Mouse (Mus musculus) CD4-positive, CD25-positive, alpha-beta regulatory T cell, adult 4 months (primary cell): Measurements from ENCODE around the gene C2cd3. TPM values are rescaled to one million over a fixed set of nuclear protein-coding genes. Genes with fewer than 3 reads are reported as not detected.

Experiments
- ATAC-seq: one replicate; pipeline ENCODE4 v1.8.0; 2017
- polyA plus RNA-seq, 2 experiments: library from polyadenylated mRNA; unstranded; fragments of 100-300 nt; shearing (Covaris generic); gene quantifications; one replicate each; pipeline ENCODE4 v1.2.1; 2017

C2cd3 gene
- polyA plus RNA-seq, 2 experiments from 2014 or later, result 34.1 to 35.9 TPM

DNA sequence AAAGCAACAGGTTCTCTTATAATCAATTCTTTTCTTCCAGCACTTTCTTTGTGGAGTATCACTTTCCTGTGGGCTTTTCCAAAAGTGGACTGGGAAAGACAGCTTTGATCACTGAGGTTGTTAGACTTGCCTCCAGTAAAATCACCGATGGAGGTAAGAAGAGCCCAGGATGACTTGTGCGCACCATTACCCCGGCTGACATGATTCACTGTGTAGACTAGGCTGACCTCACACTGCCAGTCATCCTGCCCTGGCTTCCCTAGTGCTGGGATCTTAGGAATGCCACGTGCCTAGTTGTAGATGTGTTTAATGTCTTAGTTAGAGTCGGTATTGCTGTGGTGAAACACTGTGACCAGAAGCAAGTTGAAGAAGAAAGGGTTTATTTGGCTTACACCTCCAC is 35.6 kb downstream of the C2cd3 start:
- no peak for ATAC-seq

- ATAC-seq, result no peak
Observed at GRCm38 (mm10) chr7:100408684-100409083, 36.7 kb downstream of the C2cd3 start.

DNA sequence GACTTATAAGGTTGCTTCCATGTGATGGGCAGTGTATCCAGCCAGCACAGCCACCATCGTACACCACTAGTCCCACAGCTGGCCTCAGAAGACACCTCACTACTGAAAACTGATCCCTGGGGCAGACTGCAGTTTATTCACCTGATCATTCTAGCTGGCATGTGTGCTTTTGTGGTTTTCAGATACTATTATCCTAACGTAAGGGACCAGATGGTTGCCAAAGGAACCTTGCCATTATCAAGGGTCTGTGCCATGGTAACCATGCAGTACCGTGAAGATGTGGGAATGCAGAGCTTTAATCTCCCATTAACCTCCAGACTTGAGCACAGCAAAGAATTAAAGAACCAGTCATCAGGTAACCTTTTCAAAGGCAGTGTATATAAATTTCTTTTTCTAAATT is 53.8 kb downstream of the C2cd3 start:
- no peak for ATAC-seq

DNA sequence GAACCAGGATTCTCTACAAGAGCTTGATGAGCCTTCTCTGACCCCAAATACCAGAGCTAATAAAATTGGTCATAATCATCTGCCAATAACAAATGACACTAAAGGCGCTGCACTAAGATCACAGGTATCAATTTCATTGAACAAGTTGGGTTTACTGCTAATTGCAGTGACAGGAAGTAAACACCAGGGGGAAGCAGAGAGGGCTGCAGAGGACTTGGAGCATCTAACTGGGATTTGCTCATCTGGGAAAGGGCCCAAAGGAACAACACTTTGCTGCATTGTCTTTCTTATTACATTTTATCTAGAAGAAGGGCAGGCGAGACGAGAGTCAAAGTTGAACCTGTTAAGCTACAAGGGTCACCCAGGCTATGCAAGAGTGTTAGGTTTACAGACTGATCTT is 57.1 kb downstream of the C2cd3 start:
- peak; percentile 45 for ATAC-seq

GRCm38 (mm10) chr7:100429911-100430310 is 57.9 kb downstream of the C2cd3 start:
- ATAC-seq, result no peak

DNA sequence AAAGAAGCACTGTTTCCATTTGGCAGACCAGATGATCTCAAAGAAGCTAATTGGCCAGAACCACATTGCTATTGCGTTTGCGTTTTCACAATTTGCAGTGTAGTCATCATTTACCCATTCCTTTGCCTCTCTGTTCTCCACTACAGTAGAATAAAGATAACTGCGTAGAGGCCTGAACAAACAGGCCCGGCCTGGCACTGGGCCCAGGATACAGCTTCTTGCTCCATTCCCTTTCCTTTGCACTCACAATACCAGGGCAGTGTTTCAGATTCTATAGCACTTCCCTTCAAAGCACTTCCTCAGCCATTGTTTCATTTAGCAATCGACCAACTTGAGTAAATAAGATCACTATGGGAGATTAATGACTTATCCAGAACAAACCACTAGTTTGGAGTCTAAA is 59.1 kb downstream of the C2cd3 start:
- no peak for ATAC-seq

GRCm38 (mm10) chr7:100433295-100433694 is 61.3 kb downstream of the C2cd3 start:
- ATAC-seq, result no peak

DNA sequence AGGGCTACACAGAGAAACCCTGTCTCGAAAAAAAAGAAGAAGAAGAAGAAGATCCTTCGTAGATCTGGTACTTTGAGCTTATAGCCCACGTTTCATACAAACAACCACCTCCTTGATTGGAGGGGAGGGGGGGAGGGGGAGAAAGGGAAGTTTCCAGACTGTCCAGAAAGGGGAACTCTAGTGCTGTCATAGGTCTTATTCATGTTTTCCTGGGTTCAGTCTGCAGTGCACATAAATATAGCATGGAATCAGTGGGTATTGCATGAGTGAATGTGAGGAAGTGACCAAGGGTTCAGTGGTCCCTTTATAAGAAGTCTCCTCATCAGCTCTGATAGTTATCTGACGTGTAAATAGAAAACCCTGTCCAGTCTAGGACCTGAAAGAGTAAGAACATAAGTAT is 71.7 kb downstream of the C2cd3 start:
- ATAC-seq, result no peak

DNA sequence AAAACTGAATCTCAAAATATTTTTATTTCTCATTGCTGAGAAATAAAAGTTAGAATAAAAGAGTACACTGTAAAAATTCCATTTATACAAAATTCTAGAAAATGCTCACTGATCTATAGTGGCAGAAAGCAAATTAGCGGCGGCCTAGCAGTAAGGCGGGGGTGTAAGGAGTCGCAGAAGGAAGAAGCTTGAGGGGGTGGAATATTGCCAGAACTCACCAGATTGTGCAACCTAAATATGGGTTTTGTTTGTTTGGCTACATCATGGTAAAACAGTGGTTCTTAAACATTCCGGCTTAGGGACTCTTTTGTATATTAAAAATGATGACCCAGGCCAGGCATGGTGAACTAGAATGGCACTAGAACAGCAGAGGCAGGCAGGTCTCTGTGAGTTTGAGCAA is 74.2 kb downstream of the C2cd3 start:
- ATAC-seq, result no peak

DNA sequence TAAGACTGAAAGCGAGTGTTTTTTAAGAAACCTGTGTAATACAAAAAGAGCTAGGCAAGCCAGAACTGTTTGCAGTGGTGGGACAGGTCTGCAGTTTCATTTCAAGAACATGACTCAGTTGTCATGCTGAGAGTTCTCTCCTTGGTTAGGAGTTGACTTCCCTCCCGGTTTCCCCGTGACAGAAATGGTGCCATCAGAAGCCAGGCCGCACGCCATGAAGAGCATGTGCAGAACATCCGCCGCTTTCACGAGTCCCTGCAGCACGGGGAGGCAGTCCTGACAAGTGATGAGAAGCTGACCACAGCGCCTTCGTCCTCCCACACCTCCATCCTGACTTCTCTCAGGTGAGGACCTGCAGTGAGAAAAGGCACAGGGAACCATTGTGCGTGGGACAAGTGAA is 76.5 kb downstream of the C2cd3 start:
- ATAC-seq, result peak; percentile 7

- peak; percentile 99 for ATAC-seq
Observed at GRCm38 (mm10) chr7:100448985-100449384, 77.0 kb downstream of the C2cd3 start.

DNA sequence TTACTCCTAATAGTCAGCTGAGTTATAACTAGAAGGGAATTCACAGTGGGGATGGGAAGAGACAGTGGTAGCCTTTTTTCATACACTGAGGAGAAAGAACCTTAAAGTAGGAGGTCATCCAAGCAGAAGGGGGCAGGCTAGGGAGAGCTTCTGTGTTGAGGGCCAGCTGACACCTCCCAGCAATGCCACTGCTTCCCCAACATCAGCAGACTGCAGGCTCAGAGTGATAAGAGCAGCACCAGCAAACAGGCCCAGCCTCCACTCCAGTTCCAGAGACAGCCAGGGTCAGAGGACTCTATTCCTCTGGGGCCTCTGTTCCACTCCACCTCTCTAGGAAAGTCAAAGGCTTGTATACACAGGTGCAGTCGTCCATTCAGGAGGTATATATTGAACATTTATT is 86.1 kb downstream of the C2cd3 start:
- ATAC-seq, result no peak

DNA sequence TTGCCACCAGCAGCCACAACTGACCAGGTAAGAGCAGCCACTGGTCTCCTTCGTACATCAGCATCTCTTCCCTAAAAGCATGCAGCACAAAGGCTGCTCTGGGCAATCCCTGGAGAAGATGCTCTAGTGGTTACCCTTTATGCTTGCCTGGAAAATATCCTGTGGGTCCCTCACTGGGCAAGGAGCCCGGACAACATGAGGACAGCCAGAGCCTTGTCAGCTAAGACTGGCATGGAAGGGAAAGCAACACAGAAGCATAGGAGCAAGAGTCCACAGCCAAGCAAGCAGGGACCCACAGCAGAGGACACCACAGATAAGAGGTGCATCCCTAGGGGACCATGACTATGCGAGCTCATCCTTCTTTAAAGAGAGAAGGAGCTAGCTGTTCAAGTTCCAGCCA is 87.8 kb downstream of the C2cd3 start:
- no peak for ATAC-seq

GRCm38 (mm10) chr7:100461621-100462151 is 89.7 kb downstream of the C2cd3 start:
- ATAC-seq, result no peak

GRCm38 (mm10) chr7:100463194-100463593 is 91.2 kb downstream of the C2cd3 start:
- ATAC-seq, result no peak

DNA sequence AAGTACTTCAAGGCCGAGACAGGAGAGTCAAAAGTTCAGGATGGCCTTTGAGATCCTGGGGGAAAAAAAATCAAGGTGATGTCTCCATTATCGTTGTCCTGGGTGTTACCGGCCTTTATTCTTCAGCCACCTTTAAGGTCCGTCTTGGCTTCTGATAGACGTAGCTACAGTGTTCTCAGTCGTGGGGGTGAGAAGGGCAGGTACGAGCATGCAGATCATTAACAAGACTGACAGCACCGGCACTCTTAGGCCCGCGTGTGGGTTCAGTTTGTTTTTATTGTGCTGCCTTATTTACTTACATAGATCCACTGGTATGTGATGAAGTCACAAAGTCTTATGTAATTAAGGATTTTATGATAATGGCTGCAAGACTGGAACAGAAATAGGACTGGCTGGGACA is 91.7 kb downstream of the C2cd3 start:
- no peak for ATAC-seq

GRCm38 (mm10) chr7:100464248-100464647 is 92.2 kb downstream of the C2cd3 start:
- ATAC-seq, result no peak

GRCm38 (mm10) chr7:100465248-100465647 is 93.2 kb downstream of the C2cd3 start:
- no peak for ATAC-seq

- no peak for ATAC-seq
Observed at GRCm38 (mm10) chr7:100465656-100466309, 93.8 kb downstream of the C2cd3 start.

DNA sequence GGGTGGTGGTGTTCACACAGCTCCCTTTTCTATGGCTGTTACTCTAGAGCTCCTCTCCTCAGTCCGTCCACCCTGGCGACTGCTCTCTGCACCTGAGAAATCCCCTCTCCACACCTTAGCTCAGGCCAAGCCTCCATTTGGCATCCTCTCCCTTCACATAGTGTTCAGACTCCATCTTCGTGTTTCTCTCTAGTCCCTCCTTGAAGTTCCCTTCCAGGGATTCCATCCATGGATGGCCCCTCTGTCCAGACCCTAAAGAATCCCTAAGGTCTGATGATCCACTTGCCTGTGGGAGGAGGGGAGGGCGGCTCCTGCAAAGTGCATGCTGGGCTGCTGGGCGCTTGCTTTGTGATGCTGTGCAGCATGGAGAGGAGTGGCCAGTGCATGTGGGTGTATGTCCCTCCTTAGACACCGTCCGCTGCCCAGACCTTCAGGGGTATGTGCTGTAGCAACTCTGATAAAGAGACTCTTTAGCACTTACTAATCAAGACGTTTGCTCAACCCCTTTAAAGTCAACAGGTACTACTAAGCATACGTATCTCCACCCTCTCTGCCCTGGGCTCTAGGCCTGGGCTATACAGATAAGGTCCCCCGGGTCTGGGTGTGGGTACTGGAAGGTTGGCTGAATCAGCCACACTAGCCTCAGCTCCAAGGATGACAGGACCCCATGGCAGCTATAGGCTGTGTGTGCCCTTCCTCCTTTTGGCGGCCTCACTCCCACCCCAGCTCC is 94.9 kb downstream of the C2cd3 start:
- ATAC-seq, result no peak

- no peak for ATAC-seq
Observed at GRCm38 (mm10) chr7:100468761-100469160, 96.7 kb downstream of the C2cd3 start.

GRCm38 (mm10) chr7:100469502-100469901 is 97.5 kb downstream of the C2cd3 start:
- ATAC-seq, result no peak

DNA sequence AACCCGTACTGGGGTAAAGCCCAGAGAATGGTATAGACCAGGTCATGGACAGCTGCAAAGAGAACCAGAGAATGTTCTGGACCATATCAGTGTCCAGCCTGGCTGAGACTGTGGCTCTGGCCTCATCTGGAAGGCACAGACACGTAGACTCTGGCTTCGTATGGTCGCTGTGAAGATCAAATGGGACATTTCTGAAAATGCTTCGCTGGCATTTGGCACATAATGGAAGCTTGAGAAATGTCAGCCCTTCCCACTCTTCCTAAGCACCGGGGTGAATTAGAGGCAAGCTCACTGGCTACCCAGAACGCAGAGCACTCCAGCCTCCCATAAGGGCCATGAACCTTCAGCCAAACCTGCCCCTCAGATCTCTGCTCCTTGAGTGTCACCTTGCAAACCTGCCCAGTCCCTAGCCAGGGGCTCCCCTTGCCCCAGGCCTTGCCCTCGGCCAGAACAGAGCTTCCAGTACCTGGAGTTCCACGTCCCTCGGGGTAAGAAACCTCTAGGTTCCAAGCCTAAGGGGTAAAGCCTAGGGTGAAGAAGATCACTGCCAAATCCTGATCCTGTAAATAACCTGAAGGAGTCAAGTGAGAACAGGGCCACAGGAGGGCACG is 98.9 kb downstream of the C2cd3 start:
- no peak for ATAC-seq

DNA sequence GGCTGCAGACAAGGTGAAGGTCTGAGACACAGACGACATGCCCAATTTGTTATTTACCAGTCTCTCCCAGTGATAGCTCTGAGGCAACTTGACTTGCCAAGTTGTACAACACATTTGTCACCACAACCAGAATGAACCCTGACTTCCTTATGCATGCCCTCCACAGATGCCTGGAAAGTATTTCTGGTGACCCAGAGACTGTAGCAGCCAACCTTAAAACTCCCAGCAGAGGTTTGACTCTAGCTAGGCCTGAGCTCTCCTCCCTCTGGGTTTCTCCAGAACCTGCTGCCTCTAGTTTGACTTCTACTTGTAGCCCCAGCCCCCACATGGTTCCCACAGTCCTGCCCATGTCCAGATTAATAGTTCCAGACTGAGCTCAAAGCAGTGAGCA is 99.4 kb downstream of the C2cd3 start:
- no peak for ATAC-seq
